1 mouse cellular context compared by ENCODE assay signal in genomic region chr4:137502183-137502582, GRCm38 (mm10).
TF ChIP-seq lines count a peak whose summit lies in the region.

No protein-coding gene starts in this region.

TF ChIP-seq in CH12.LX, 34 proteins besides CTCF, POLR2A, EP300 and RAD21:
- TF ChIP-seq IRF4 (IDR thresholded peaks at IDR 0.05; ENCODE audit: low read depth, low read length) (peak; percentile 42; the same call in 1 of the 2 replicates), BHLHE40 (IDR thresholded peaks at IDR 0.05; ENCODE audit: low read depth, low read length) (0 out of 2 replicates have a peak, but pooled peaks have one; percentile 10), MAX (IDR thresholded peaks at IDR 0.05; ENCODE audit: low read length) (no peak), JUN (IDR thresholded peaks at IDR 0.05; ENCODE audit: insufficient read depth, low read depth, low read length) (no peak), ZMIZ1 (IDR thresholded peaks at IDR 0.05; ENCODE audit: low read depth, low read length) (no peak), ELF1 (IDR thresholded peaks at IDR 0.05; ENCODE audit: low read depth, low read length) (no peak), USF1 (IDR thresholded peaks at IDR 0.05; ENCODE audit: low read depth, low read length) (no peak), MYC (IDR thresholded peaks at IDR 0.05; ENCODE audit: low read depth, low read length) (no peak), POLR2AphosphoS2 (IDR thresholded peaks at IDR 0.05; ENCODE audit: low read depth, low read length) (no peak), NRF1 (IDR thresholded peaks at IDR 0.05; ENCODE audit: low read depth, low read length) (peak; percentile 28; the same call in 1 of the 2 replicates), JUND (conservative IDR thresholded peaks at IDR 0.05; ENCODE audit: low read depth, low read length) (no peak), MAZ (IDR thresholded peaks at IDR 0.05; ENCODE audit: low read depth, low read length) (no peak), ZC3H11A (IDR thresholded peaks at IDR 0.05; ENCODE audit: low read depth, low read length) (no peak), CHD1 (IDR thresholded peaks at IDR 0.05; ENCODE audit: low read depth, low read length) (no peak), ZNF384 (IDR thresholded peaks at IDR 0.05; ENCODE audit: low read depth, low read length) (no peak), RCOR1 (conservative IDR thresholded peaks at IDR 0.05; ENCODE audit: low read depth, low read length) (no peak), SIN3A (IDR thresholded peaks at IDR 0.05; ENCODE audit: low read length) (peak; percentile 45; the same call in 1 of the 2 replicates), PAX5 (IDR thresholded peaks at IDR 0.05; ENCODE audit: low read length) (no peak), KAT2A (IDR thresholded peaks at IDR 0.05; ENCODE audit: insufficient replicate concordance, low read length) (no peak), MAFK (IDR thresholded peaks at IDR 0.05; ENCODE audit: insufficient replicate concordance, low read length) (no peak), TCF12 (IDR thresholded peaks at IDR 0.05; ENCODE audit: low read depth, low read length) (peak; percentile 73), USF2 (conservative IDR thresholded peaks at IDR 0.05; ENCODE audit: low read depth, low read length) (no peak), HCFC1 (IDR thresholded peaks at IDR 0.05; ENCODE audit: low read depth, low read length) (no peak), MXI1 (IDR thresholded peaks at IDR 0.05; ENCODE audit: low read depth, low read length) (peak; percentile 27; the same call in 1 of the 2 replicates), MEF2A (IDR thresholded peaks at IDR 0.05; ENCODE audit: borderline replicate concordance, low read depth, low read length) (peak; percentile 66; the same call in 1 of the 2 replicates), NELFE (IDR thresholded peaks at IDR 0.05; ENCODE audit: low read depth, low read length) (no peak), ZKSCAN1 (IDR thresholded peaks at IDR 0.05; ENCODE audit: borderline replicate concordance, low read depth, low read length) (no peak), TBP (conservative IDR thresholded peaks at IDR 0.05; ENCODE audit: low read depth, low read length) (no peak), ETS1 (conservative IDR thresholded peaks at IDR 0.05; ENCODE audit: low read depth, low read length) (peak; percentile 81), GABPA (IDR thresholded peaks at IDR 0.05; ENCODE audit: insufficient replicate concordance, low read depth, low read length) (no peak), SMC3 (IDR thresholded peaks at IDR 0.05; ENCODE audit: low read depth, low read length) (no peak)
